Mouse (Mus musculus) hindbrain, embryonic 11.5 days (tissue): Measurements from ENCODE around the gene Nelfa. TPM values are rescaled to one million over a fixed set of nuclear protein-coding genes. Genes with fewer than 3 reads are reported as not detected.
"Not testable (repeated sequence)": the region's sequence is repeated elsewhere in the genome, so short reads cannot be mapped to it uniquely, and the experiment has no call there.

Source experiments
- ATAC-seq: fragments of 200-750 bp; cut with Nextera tagmentation; 2 replicates; pipeline ENCODE4 v1.8.0; 2017; ENCODE audit warnings: mild to moderate bottlenecking, moderate TSS enrichment, moderate library complexity; ENCODE audit not compliant: low FRiP score
- DNase-seq: peaks from one replicate; pipeline ENCODE4 v3.0.0-alpha.2; 2015; ENCODE audit warnings: low spot score
- H3K27ac ChIP-seq: fragments of 300-500 bp; sonication (generic); 2 replicates; pipeline ENCODE4 v1.5.1; 2014; ENCODE audit warnings: mild to moderate bottlenecking, low read depth, low read length
- H3K27me3 ChIP-seq: fragments of 300-500 bp; sonication (generic); 2 replicates; pipeline ENCODE4 v1.6.1; 2014; ENCODE audit warnings: mild to moderate bottlenecking, low read length, moderate library complexity, mixed read lengths; ENCODE audit not compliant: control insufficient read depth, insufficient read depth
- H3K36me3 ChIP-seq: fragments of 300-500 bp; sonication (generic); 2 replicates; pipeline ENCODE4 v1.6.1; 2014; ENCODE audit warnings: mild to moderate bottlenecking, low read length, moderate library complexity, mixed read lengths; ENCODE audit not compliant: control insufficient read depth, insufficient read depth
- H3K4me1 ChIP-seq: fragments of 300-500 bp; sonication (generic); replicated peaks from 2 replicates; pipeline ENCODE4 v1.6.1; 2014; ENCODE audit warnings: low read length, mixed read lengths; ENCODE audit not compliant: control insufficient read depth, insufficient read depth
- H3K4me2 ChIP-seq: fragments of 300-500 bp; sonication (generic); replicated peaks from 2 replicates; pipeline ENCODE4 v1.6.1; 2014; ENCODE audit warnings: mild to moderate bottlenecking, low read depth, low read length
- H3K4me3 ChIP-seq: fragments of 300-500 bp; sonication (generic); 2 replicates; pipeline ENCODE4 v1.5.1; 2014; ENCODE audit warnings: low read depth, low read length
- H3K9ac ChIP-seq: fragments of 300-500 bp; sonication (generic); 2 replicates; pipeline ENCODE4 v1.6.1; 2014; ENCODE audit warnings: low read depth, low read length
- H3K9me3 ChIP-seq: fragments of 300-500 bp; sonication (generic); 2 replicates; pipeline ENCODE4 v1.6.1; 2016; ENCODE audit warnings: low read length; ENCODE audit not compliant: control insufficient read depth
- WGBS: fragments of 180-500 bp; shearing (Covaris S2); extraction: QIAGEN DNeasy Blood & Tissue Kit; methylation state at CpG from one replicate; pipeline ENCODE4 v1.1.7; 2014; 5-methylcytosine and 5-hydroxymethylcytosine counted together
- polyA plus RNA-seq: library from polyadenylated mRNA; unstranded; fragments of >200 nt; fragmentation: Nextera tagmentation; extraction: Ambion mirVana; gene quantifications from 2 replicates; pipeline ENCODE4 v1.2.1, GENCODE M21; 2014

Gene Nelfa
- polyA plus RNA-seq, 1 experiment from 2014 or later: 45.9 TPM

- ATAC-seq (no peak), DNase-seq (no peak)
- no peak overlapping the region for H3K4me3 ChIP-seq
- H3K9ac ChIP-seq: no peak overlapping the region
- no peak overlapping the region for H3K27ac ChIP-seq
- H3K4me1 ChIP-seq: no peaks in the 10 kb centered on the region
- peaks cover 4% of the 10 kb centered on the region; the same call in 1 of the 2 replicates for H3K36me3 ChIP-seq
- no peak overlapping the region for H3K4me2 ChIP-seq
- no peaks in the 10 kb centered on the region for H3K27me3 ChIP-seq
- H3K9me3 ChIP-seq: no peaks in the 10 kb centered on the region
Observed at GRCm38 (mm10) chr5:33926170-33926569, 10.0 kb downstream of the Nelfa start.

- DNase-seq (no peak), ATAC-seq (no peak)
- Histone ChIP-seq H3K27ac (no peak overlapping the region), H3K4me2 (no peak overlapping the region), H3K4me3 (no peak overlapping the region), H3K9me3 (no peaks in the 10 kb centered on the region), H3K9ac (no peak overlapping the region), H3K27me3 (no peaks in the 10 kb centered on the region), H3K4me1 (no peaks in the 10 kb centered on the region), H3K36me3 (0 out of 2 replicates have a peak, but pooled peaks cover 7% of the 10 kb centered on the region)
- WGBS: 44% methylated on average over 2 of the region's 2 CpGs
Observed at GRCm38 (mm10) chr5:33922566-33922965, 13.6 kb downstream of the Nelfa start.

- ATAC-seq (no peak), DNase-seq (no peak)
- Histone ChIP-seq H3K9ac (no peak overlapping the region), H3K27ac (no peak overlapping the region), H3K4me3 (no peak overlapping the region), H3K27me3 (no peaks in the 10 kb centered on the region), H3K9me3 (no peaks in the 10 kb centered on the region), H3K36me3 (0 out of 2 replicates have a peak, but pooled peaks cover 7% of the 10 kb centered on the region), H3K4me1 (no peaks in the 10 kb centered on the region), H3K4me2 (no peak overlapping the region)
- 88% methylated on average over 7 of the region's 7 CpGs for WGBS
Observed at GRCm38 (mm10) chr5:33921486-33922235, 14.6 kb downstream of the Nelfa start.

- no peaks in the 10 kb centered on the region for H3K27me3 ChIP-seq
- ATAC-seq (no peak), DNase-seq (no peak)
- no peak overlapping the region for H3K4me3 ChIP-seq
- H3K4me2 ChIP-seq: no peak overlapping the region
- peaks cover 9% of the 10 kb centered on the region for H3K36me3 ChIP-seq
- H3K27ac ChIP-seq: no peak overlapping the region
- H3K4me1 ChIP-seq: no peaks in the 10 kb centered on the region
- WGBS: 85% methylated on average over 4 of the region's 4 CpGs
- H3K9me3 ChIP-seq: no peaks in the 10 kb centered on the region
- no peak overlapping the region for H3K9ac ChIP-seq
Observed at GRCm38 (mm10) chr5:33920924-33921323, 15.3 kb downstream of the Nelfa start.

GRCm38 (mm10) chr5:33920037-33920436 lies 16.2 kb downstream of the Nelfa start:
- ATAC-seq: no peak
- WGBS: 92% methylated on average over 2 of the region's 2 CpGs
- peaks cover 13% of the 10 kb centered on the region for H3K36me3 ChIP-seq

GRCm38 (mm10) chr5:33919466-33919865 lies 16.7 kb downstream of the Nelfa start:
- Histone ChIP-seq H3K27ac (no peak overlapping the region), H3K4me3 (no peak overlapping the region), H3K27me3 (no peaks in the 10 kb centered on the region), H3K36me3 (peaks cover 13% of the 10 kb centered on the region), H3K4me2 (no peak overlapping the region), H3K4me1 (no peaks in the 10 kb centered on the region), H3K9me3 (no peaks in the 10 kb centered on the region), H3K9ac (no peak overlapping the region)
- DNase-seq (no peak), ATAC-seq (no peak)
- WGBS: 97% methylated on average over 1 of the region's 1 CpGs

More at GRCm38 (mm10) chr5:33920037-33920436, 16.2 kb downstream of the Nelfa start:
- no peaks in the 10 kb centered on the region for H3K4me1 ChIP-seq
- H3K27me3 ChIP-seq: no peaks in the 10 kb centered on the region
- H3K27ac ChIP-seq: no peak overlapping the region
- H3K9me3 ChIP-seq: no peaks in the 10 kb centered on the region
- no peak overlapping the region for H3K4me3 ChIP-seq
- DNase-seq: no peak
- no peak overlapping the region for H3K4me2 ChIP-seq
- H3K9ac ChIP-seq: no peak overlapping the region

GRCm38 (mm10) chr5:33916616-33917015 lies 19.6 kb downstream of the Nelfa start:
- not testable (repeated sequence) for H3K4me2 ChIP-seq, H3K27ac ChIP-seq, DNase-seq, H3K9me3 ChIP-seq, H3K9ac ChIP-seq, ATAC-seq, H3K4me3 ChIP-seq, H3K4me1 ChIP-seq, H3K27me3 ChIP-seq
- H3K36me3 ChIP-seq: peaks cover 13% of the 10 kb centered on the region
- 96% methylated on average over 2 of the region's 2 CpGs for WGBS

GRCm38 (mm10) chr5:33915031-33915430 lies 21.2 kb downstream of the Nelfa start:
- not testable (repeated sequence) for H3K4me2 ChIP-seq, H3K4me3 ChIP-seq, ATAC-seq

GRCm38 (mm10) chr5:33903176-33903575 lies 33.0 kb downstream of the Nelfa start:
- no peaks in the 10 kb centered on the region for H3K9me3 ChIP-seq
- no peaks in the 10 kb centered on the region for H3K27me3 ChIP-seq
- ATAC-seq (no peak), DNase-seq (no peak)
- H3K9ac ChIP-seq: no peak overlapping the region
- no peaks in the 10 kb centered on the region for H3K4me1 ChIP-seq
- H3K4me2 ChIP-seq: no peak overlapping the region
- no peak overlapping the region for H3K27ac ChIP-seq
- no peak overlapping the region for H3K4me3 ChIP-seq
- peaks cover 8% of the 10 kb centered on the region for H3K36me3 ChIP-seq
- 93% methylated on average over 9 of the region's 9 CpGs for WGBS

More at GRCm38 (mm10) chr5:33915031-33915430, 21.2 kb downstream of the Nelfa start:
- H3K9ac ChIP-seq, H3K27ac ChIP-seq, H3K9me3 ChIP-seq, H3K27me3 ChIP-seq, H3K4me1 ChIP-seq, H3K36me3 ChIP-seq, DNase-seq: not testable (repeated sequence)
